ENCODE assay signal across 9 mouse cellular contexts in the genomic region with DNA sequence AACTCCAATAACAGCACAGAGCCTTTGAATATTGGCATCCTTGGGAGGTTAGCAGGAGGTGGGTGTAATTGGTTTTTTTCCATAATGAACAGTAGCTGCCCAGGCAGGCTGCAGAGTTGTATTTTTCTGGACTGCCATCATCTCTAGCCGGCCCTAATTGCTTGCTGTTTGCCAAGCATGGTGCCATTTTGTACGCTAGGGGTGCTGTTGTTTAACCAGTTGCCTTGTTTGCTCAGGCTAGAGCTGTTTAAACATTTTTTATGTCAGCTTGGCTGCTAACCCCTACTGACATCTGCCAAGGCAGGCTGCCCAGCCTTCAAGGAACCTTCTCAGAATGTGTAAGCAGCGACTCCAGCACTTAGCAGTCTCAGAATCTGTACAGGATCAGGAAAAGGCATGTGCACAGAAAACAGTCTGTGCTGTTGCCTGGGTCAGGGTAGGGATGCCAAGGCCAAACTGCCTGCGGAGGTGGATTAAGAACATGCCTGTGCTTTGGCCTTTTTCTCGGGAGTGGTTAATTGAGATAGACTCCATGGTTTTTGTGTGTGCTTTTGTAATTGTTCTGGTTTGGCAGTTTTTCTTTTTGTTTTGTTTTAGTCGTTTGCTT. TPM values are rescaled to one million over a fixed set of nuclear protein-coding genes. Genes with fewer than 3 reads are reported as not detected.
DNase-seq lines count a peak whose midpoint lies in the region; ATAC-seq and TF ChIP-seq lines count a peak whose summit lies in the region.
"Had no signal": no experiment of that assay in that cellular context is flagged by ENCODE, and none has a peak within 500 bp of the region (broad histone marks: within the 10 kb centered on the region; RNA-seq: fewer than 3 reads in every experiment).

No protein-coding gene starts in this region.

- H3K4me1 ChIP-seq in heart, embryonic 12.5 days (replicated peaks), result no peaks in the 10 kb centered on the region
- H3K4me1 ChIP-seq in forebrain, embryonic 14.5 days (ENCODE audit: control insufficient read depth, insufficient read depth, low read length), result no peaks in the 10 kb centered on the region
- no peaks in the 10 kb centered on the region; the same call in 1 of the 2 replicates for H3K4me1 ChIP-seq in hindbrain, embryonic 14.5 days (replicated peaks; ENCODE audit: control insufficient read depth, insufficient read depth, low read length)
- H3K4me1 ChIP-seq in neural tube, embryonic 15.5 days, result 0 out of 2 replicates have a peak, but pooled peaks cover 3% of the 10 kb centered on the region

- H3K27me3 ChIP-seq in heart, embryonic 12.5 days (replicated peaks), result peaks cover 13% of the 10 kb centered on the region
- H3K27me3 ChIP-seq in forebrain, embryonic 14.5 days (replicated peaks; ENCODE audit: control insufficient read depth, insufficient read depth, low read length), result no peaks in the 10 kb centered on the region
- no peaks in the 10 kb centered on the region for H3K27me3 ChIP-seq in hindbrain, embryonic 14.5 days (ENCODE audit: control insufficient read depth, insufficient read depth, low read length)
- no peaks in the 10 kb centered on the region for H3K27me3 ChIP-seq in neural tube, embryonic 15.5 days (replicated peaks)

- no peak for TF ChIP-seq POLR2A in brain, embryonic 14.5 days (IDR thresholded peaks at IDR 0.05; ENCODE audit: borderline replicate concordance, extremely low read depth, insufficient read depth, insufficient read length, poor library complexity, severe bottlenecking)

- H3K4me3 ChIP-seq in heart, embryonic 12.5 days, result no peak overlapping the region
- H3K4me3 ChIP-seq in forebrain, embryonic 14.5 days (ENCODE audit: low read depth, low read length), result no peak overlapping the region
- no peak overlapping the region for H3K4me3 ChIP-seq in hindbrain, embryonic 14.5 days (replicated peaks; ENCODE audit: low read length)
- H3K4me3 ChIP-seq in neural tube, embryonic 15.5 days (replicated peaks), result no peak overlapping the region

- WGBS in heart, embryonic 12.5 days, result 40% methylated on average over 6 of the region's 6 CpGs
- WGBS in forebrain, embryonic 14.5 days, result 38% methylated on average over 6 of the region's 6 CpGs
- WGBS in hindbrain, embryonic 14.5 days, result 44% methylated on average over 6 of the region's 6 CpGs
- WGBS in neural tube, embryonic 15.5 days, result 45% methylated on average over 6 of the region's 6 CpGs

- no peak overlapping the region for H3K9ac ChIP-seq in heart, embryonic 12.5 days
- no peak overlapping the region for H3K9ac ChIP-seq in forebrain, embryonic 14.5 days (ENCODE audit: low read length)
- no peak overlapping the region for H3K9ac ChIP-seq in hindbrain, embryonic 14.5 days
- H3K9ac ChIP-seq in neural tube, embryonic 15.5 days (replicated peaks), result no peak overlapping the region

- peak; percentile 66; the same call in 1 of the 2 replicates for TF ChIP-seq CTCF in brain, embryonic 14.5 days (IDR thresholded peaks at IDR 0.05; ENCODE audit: borderline replicate concordance, extremely low read depth, insufficient read depth, insufficient read length)

- peak; percentile 89 for DNase-seq in heart, adult 11 months
- DNase-seq in brain, embryonic 14.5 days (ENCODE audit: low read depth), result peak; percentile 93
- DNase-seq in forebrain, embryonic 14.5 days (ENCODE audit: low spot score), result peak; percentile 89
- DNase-seq in hindbrain, embryonic 14.5 days (ENCODE audit: low spot score), result peak; percentile 71
- peak; percentile 23 to 25 for DNase-seq in left cerebral cortex, postnatal 36 days (ENCODE audit: low spot score in 2 of 2)
- DNase-seq in thymus, postnatal 25 days, result no peak

- intact Hi-C loops in left cerebral cortex, postnatal 36 days (cut with DNase I), result loop anchor here (2.0 to 5.0 kb wide), 3 partner anchors 298 to 1258 kb away; no protein-coding TSS in a partner anchor

- ATAC-seq in heart, embryonic 12.5 days (ENCODE audit: insufficient number of reproducible peaks, low FRiP score), result no peak
- ATAC-seq in forebrain, embryonic 14.5 days, result peak; percentile 88
- ATAC-seq in hindbrain, embryonic 14.5 days (ENCODE audit: low FRiP score), result peak; percentile 89
- peak; percentile 80 for ATAC-seq in neural tube, embryonic 15.5 days (ENCODE audit: low FRiP score)

- H3K4me2 ChIP-seq in heart, embryonic 12.5 days, result no peak overlapping the region
- no peak overlapping the region for H3K4me2 ChIP-seq in forebrain, embryonic 14.5 days (ENCODE audit: low read length)
- H3K4me2 ChIP-seq in hindbrain, embryonic 14.5 days (replicated peaks), result no peak overlapping the region
- no peak overlapping the region for H3K4me2 ChIP-seq in neural tube, embryonic 15.5 days

- H3K27ac ChIP-seq in heart, embryonic 12.5 days (ENCODE audit: poor library complexity, severe bottlenecking), result no peak overlapping the region
- H3K27ac ChIP-seq in forebrain, embryonic 14.5 days (ENCODE audit: low read depth, low read length), result no peak overlapping the region
- H3K27ac ChIP-seq in hindbrain, embryonic 14.5 days, result 0 out of 2 replicates have a peak overlapping the region, but pooled peaks have one; percentile 20
- 0 out of 2 replicates have a peak overlapping the region, but pooled peaks have one; percentile 13 for H3K27ac ChIP-seq in neural tube, embryonic 15.5 days (replicated peaks)

- H3K9me3 ChIP-seq in heart, embryonic 12.5 days (replicated peaks), result no peaks in the 10 kb centered on the region
- H3K9me3 ChIP-seq in forebrain, embryonic 14.5 days (replicated peaks; ENCODE audit: control insufficient read depth, low read length), result no peaks in the 10 kb centered on the region
- no peaks in the 10 kb centered on the region for H3K9me3 ChIP-seq in hindbrain, embryonic 14.5 days (ENCODE audit: control insufficient read depth, low read length)
- no peaks in the 10 kb centered on the region for H3K9me3 ChIP-seq in neural tube, embryonic 15.5 days (replicated peaks)

- no peaks in the 10 kb centered on the region for H3K36me3 ChIP-seq in heart, embryonic 12.5 days
- H3K36me3 ChIP-seq in forebrain, embryonic 14.5 days (ENCODE audit: control insufficient read depth, insufficient read depth, low read length), result no peaks in the 10 kb centered on the region
- H3K36me3 ChIP-seq in hindbrain, embryonic 14.5 days (replicated peaks; ENCODE audit: control insufficient read depth, insufficient read depth), result no peaks in the 10 kb centered on the region
- H3K36me3 ChIP-seq in neural tube, embryonic 15.5 days, result no peaks in the 10 kb centered on the region

RNA-seq across cellular contexts. Expression of a gene that starts 14.5 kb away (rescaled TPM):
- polyA plus RNA-seq in heart, embryonic 12.5 days (2016; fragmentation: Nextera tagmentation; extraction: Ambion mirVana), result 1.3 and 1.5 TPM in 2 replicates
- polyA plus RNA-seq in brain, embryonic 14.5 days (2012; rRNA removed), result 3.8 and 5.5 TPM in 2 replicates
- polyA plus RNA-seq in forebrain, embryonic 14.5 days (2014; fragmentation: Nextera tagmentation; extraction: Ambion mirVana), result 2.4 and 2.7 TPM in 2 replicates
- polyA plus RNA-seq in hindbrain, embryonic 14.5 days (2014; fragmentation: Nextera tagmentation; extraction: Ambion mirVana), result 1.8 and 2.6 TPM in 2 replicates
- total RNA-seq in left cerebral cortex, postnatal 36 days (2021), result under 1 TPM; 0.10 to 0.50 TPM
- polyA plus RNA-seq in neural tube, embryonic 15.5 days (2015; fragmentation: Nextera tagmentation; extraction: Ambion mirVana), result 0.75 and 1.0 TPM in 2 replicates
- total RNA-seq: hematopoietic stem cell, adult 5-6 weeks had no signal

Comparison
In these comparisons a context has a peak if more than half of its experiments do, and no peak if none do; other contexts are left out.
1. H3K27ac ChIP-seq: peak in hindbrain, embryonic 14.5 days (single experiment) and neural tube, embryonic 15.5 days (single experiment); none in heart, embryonic 12.5 days (single experiment) and forebrain, embryonic 14.5 days (single experiment).